Mouse (Mus musculus): ENCODE measurements around the gene Myh9.

Gene Myh9

DNA sequence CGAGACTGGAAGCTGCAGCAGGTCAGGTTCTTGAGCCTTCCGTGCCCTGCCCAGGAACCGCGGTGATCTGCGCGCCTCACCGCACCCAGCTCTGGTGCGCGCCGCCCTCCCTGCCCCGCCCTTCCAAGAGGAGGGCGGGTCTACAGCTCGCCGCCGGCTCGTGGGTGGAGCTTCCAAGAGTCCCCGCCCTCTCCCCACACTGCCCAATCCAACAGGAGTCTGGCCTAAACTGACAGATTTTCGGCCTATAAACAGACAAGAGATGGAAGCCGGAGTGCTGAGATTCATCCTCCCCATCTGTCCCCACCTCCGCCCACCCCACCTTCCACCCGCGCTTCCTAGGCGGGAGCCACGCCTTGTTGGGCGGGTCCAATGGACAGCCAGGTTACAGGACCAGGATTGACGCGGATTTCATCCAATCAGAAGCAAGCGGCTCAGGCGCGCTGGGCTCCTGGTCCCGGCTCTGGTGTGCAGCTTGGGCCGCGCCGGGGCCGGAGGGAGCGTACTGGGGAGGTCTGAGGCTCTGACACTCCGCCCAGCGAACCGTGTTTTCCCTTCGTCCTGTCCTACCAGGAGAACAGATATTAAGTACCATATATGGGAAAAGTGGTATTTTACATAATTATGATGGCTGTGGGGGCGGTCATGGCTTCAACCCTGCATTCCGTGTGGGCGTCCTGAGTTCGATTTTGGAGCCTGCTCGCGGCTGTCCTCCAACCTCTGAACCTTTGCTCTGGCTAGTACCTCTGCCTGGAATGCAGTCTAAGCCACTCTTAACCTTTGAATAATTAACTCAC lies at the start of gene Myh9:
Gene Myh9, minus strand, starts transcription at position 129 of the 797 bp plus-strand sequence.
- in situ Hi-C loops (cut with MboI, MseI) = no loop called here

DNA sequence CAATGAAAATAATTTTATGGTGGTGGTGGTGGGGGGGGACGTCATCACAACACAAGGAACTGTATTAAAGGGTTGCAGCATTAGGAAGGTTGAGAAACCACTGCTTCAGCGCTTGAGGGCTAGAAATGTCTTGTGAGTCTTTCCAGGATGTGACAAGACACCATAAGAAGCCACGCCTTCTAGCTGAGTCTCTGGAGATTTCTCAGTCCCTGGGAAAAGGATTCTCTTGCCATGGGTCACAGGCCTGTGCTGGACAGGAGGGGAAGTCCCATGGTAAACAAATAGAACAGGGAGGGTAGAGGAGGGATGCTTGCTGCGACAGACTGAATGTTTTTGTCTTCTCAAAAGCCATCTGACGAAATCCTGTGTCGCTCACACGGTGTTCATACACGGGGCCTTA lies 49.8 kb upstream of the Myh9 start:
- in situ Hi-C loops (cut with MboI, MseI) = no loop called here

DNA sequence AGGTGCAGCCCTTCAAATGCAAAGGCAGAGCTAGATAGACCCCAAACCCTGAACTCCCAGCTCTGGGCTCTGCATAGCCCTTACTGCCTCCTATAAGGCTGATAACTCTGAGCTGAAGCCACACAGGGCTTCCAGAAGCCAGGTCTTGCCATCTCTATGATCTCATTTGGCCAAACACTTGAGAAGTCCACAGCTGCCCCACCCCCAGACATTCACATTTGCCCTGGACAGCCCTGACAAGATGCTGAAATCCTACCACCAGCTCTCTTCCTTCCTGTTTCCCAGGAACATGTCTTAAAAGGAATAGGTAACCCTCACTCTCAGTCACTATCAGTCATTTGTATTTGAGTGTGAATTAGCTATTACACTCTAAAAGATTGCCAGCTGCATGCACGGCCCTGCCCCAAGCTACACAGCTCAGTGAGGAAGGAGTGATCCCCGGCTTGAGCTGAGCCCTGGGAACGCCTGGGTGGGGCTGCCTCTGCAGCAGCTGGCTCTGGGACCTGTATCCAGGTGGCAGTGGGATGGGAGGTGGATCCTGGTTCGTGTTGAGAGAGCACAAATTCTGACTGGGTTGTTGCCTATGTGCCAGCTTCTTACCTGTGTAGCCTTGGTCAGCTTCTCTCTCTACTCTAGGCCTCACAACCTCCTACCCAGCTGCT lies 47.9 kb upstream of the Myh9 start:
- in situ Hi-C loops (cut with MboI, MseI) = no loop called here

DNA sequence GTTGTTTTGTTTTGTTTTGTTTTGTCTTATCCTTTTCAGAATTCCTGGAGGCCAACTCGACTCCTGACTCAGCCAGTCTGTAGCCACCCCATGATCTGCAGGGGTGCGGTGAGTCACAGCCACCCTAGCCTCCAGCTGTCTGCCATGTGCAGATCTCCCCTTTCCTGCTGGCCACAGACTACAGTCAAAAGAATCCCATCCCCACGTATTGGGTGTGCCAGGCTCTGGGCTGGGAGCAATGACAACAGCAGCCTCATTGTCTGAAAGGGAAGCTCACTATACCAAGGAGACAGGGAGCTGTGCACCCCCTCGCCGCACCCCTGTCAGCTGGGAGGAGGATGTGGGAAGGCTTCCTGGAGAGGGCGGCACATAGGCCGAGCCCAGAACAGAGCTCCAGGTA lies 46.3 kb upstream of the Myh9 start:
- in situ Hi-C loops (cut with MboI, MseI) = no loop called here

DNA sequence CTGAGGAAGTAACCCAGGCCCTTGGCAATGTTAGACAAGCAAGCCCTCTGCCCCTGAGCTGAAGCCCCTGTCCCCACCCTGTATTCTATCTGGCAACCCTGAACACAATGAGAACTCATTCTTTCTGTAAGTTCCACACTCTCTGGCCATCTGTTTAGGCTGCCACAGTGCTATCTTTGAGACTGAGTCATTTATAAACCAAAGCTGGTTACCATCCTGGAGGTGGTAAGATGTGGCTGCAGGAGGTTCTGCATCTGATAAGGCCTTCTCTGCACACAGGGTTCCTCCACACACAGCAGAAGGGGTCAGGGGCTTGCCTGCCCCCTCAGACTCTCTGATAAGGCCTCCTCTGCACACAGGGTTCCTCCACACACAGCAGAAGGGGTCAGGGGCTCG lies 45.1 kb upstream of the Myh9 start:
- in situ Hi-C loops (cut with MboI, MseI) = no loop called here

DNA sequence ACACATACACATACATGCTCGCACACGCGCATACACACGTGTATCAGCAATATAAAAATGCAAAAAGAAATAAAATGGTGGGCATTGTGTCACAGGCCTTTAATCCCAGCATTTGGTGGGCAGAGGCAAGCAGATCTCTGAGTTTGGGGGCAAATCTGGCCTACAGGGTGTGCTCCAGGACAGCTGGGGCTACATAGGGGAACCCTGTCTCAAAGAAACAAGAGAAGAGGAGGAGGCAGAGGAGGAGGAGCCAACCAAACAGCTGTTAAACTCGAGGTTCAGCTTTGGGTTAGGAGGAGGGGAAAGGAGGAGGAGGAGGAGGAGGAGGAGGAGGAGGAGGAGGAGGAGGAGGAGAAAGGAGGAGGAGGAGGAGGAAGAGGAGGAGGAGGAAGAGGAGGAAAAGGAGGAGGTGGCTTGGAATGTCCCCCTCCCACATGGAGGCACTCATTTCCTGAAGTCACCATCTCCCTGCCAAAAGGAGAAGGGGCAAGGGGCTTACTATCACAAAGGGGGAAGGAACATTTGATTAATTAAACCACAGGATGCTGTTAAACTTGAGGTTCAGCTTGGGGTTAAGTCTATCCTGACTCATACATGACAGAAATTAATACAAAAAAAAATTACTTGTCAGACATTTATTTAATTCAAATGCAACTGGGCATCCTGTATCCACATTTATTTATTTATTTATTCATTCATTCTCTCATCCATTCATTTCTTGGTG lies 44.6 kb upstream of the Myh9 start:
- in situ Hi-C loops (cut with MboI, MseI) = no loop called here

DNA sequence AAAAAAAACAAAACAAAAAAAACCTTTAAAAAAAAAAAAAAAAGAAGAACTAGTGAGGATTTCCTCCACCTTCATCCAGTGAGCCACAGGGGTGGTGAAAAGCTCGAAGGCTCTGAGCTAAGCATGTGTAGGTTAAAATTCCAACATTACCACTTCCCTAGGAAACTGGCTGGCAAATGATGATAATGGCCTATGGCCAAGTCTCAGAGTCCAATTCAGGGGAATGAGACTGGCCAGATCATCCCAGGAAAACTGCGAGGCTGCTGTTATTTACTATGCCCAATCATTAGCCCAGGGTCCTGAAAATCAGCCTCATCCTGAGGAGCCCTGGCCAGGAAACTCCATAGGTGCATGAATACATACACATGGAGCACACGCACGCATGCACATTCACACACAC lies 44.0 kb upstream of the Myh9 start:
- in situ Hi-C loops (cut with MboI, MseI) = no loop called here

DNA sequence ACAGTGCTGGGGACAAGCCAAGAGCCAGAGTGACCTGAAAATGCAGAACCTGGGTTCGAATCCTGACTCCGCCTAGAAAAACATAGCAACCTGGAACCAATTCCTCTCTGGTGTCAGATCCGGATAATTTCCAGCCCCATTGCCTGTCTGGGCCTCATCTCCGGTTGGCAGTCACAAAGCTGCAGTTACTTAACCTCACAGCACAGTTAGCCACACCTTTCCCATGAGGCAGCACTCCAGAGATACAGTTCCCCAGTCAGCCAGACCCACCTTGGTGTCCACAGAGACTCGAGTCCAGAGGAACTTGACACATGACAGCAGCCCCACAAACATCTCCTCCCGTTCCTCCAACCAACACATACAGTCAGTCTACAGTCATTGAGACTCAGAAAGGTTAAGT lies 43.2 kb upstream of the Myh9 start:
- in situ Hi-C loops (cut with MboI, MseI) = no loop called here

DNA sequence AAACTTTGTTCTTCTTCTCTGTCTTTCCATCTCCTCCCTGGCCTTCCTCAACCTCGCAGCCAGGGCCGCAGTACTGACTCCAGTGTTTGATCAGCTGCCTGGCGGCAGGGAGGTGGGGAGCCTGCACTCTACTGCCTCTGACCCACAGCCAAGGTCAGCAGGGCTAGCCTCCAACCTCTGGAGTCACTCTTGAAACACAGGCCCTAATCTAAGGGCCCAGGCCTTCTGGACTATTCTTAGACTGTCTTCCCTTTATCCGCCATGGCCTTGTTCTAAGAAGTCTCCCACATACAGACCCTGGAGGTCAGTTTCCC lies 41.7 kb upstream of the Myh9 start:
- in situ Hi-C loops (cut with MboI, MseI) = no loop called here

DNA sequence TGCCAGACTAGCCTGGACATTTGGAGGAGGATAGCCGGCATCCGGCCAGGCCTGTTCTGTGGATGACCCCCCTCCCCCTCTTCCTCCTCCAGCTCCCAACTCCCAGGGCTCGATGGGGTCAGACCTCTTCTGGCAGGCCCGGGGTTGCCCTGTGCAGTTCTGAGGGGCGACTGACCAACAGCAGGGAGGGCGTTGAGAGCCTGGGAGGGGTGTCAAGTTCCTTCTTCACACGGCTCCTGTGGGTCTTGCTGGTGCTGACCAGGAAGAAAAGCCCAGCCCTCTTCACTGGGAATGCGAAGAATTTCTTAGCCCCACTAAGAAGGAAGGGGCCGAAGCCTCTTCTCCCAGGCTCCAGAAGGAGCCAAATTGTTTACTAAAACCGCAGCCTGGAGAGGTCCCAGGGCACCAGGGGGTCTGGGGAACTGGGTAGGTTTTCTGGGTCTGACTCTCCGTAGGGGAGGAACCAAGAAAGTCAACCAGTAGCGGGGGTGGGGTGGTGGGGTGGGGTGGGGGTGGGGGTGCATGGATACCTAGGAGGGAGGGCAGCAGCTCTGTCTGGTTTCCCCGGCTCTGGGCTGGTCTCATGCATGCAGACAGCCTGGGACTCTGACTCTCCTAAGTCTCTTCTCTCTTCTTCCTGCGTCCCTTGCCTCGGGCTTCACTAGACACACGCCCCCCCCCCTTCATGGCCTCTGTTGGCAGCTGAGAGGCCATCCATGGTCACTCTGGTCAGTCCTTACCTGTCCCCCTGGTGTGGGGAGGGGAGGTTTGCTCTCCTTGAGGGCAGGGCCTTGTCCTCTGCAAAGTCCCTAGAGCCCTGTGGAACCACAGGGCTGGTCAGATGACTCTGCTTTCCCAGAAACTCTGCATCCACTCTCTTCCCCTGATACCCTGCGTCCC lies 41.1 kb upstream of the Myh9 start:
- in situ Hi-C loops (cut with MboI, MseI) = no loop called here

DNA sequence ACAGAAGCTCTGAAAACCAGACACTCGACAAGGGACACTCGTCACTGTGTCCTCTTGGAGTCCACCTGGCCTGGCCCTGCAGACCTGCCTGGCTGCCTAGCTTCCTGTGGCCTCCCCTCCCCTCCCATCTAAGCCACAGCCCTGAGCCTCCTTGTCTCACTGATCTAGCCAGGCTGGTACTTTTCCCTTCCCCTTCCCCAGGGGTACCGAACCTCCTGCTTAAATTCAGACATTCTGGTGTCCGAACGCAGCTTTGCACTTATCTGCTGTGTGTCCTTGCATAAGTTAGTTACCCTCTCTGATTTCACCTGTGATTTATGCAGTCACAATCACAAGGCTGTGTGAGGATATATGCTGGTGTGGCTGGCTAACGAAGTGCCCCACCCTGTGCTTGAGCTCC lies 40.3 kb upstream of the Myh9 start:
- in situ Hi-C loops (cut with MboI, MseI) = no loop called here

DNA sequence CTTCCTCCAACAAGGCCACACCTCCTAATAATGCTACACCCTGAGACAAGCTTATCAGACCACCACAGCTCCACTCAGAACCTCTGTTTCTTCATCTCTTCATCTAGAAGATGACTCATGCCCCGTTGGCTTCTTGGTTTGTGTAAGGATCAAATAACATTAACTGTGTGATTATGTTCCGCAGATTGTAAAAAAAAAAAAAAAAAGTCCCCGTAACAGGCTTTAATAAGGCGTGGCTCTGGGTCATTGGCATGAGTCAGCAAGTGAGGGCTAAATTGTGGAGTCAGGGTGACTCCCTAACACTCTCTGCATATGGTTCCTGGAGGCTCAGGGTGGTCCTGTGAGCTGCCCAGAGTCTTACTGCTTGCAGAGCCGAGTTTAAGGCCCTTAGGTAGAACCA lies 39.7 kb upstream of the Myh9 start:
- in situ Hi-C loops (cut with MboI, MseI) = no loop called here

DNA sequence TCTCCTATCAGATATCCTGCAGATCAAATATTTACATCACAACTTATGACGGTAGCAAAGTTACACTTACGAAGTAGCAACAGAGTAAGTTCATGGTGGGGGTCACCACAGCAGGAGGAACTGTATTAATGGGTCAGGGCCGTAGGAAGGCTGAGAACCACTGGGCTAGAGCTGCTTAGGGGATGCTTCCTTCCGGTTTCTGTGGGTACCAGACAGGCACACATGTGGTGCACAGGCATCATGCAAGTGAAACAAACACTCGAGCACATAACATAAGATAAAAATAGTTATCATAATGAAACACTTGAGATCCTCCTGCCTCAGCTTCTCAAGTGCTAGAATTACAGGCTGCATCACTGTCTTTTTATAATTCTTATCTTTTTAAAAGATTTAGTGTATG lies 38.8 kb upstream of the Myh9 start:
- in situ Hi-C loops (cut with MboI, MseI) = no loop called here

DNA sequence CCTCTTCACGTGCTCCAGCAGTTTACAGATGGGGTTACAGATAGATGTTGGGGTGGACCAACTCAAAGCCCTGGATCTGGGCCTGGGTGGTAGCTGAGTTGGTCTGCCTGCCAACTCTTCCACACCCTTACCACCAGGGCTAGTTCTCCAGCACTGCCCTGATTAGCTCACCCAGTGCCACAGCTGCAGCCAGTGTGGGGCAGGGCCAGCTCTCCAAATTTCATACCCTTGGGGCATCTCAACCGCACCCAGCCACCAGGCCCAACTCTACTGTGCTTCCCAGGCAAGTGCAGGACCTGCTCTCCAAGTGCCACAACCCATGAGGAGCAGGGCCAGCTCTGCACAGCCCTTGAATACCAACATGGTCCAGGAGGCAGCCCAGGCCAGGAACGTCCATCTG lies 37.8 kb upstream of the Myh9 start:
- in situ Hi-C loops (cut with MboI, MseI) = no loop called here

DNA sequence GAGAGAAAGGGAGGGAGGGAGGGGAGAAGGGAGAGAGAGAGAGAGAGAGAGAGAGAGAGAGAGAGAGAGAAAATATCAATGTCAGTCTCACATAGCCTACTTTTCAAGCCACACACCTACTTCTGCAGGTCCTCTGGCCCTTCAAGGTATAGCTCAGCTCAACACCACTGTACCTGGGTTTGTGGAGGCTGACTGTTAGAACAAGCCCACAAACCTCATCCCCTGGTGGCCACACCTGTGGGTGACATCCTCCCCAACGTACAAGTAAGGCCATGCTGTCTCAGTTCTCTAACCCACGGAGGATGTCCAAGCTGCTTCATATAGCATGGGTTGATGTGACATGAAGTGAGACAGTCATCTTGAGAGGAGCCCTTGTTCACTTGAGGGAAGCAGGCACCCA lies 35.2 kb upstream of the Myh9 start:
- in situ Hi-C loops (cut with MboI, MseI) = no loop called here

DNA sequence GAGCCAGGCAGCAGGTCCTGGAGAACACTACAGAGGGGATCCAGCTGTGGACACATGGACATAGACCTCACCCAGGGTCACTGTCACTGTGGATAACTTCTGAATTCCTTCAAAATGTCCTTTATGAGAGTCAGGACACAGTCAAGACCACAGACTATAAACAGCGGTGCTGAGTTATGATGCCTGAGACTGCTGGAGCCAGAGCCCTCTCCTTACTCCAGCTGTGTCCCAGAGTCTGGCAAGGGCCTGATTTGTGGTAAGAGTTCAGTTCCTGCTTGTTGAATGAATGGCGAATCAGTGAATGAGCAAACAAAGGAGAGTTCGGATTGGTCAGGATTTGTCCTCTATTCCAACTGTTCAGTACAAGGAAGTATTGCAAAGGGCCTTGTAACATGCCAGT lies 34.7 kb upstream of the Myh9 start:
- in situ Hi-C loops (cut with MboI, MseI) = no loop called here

DNA sequence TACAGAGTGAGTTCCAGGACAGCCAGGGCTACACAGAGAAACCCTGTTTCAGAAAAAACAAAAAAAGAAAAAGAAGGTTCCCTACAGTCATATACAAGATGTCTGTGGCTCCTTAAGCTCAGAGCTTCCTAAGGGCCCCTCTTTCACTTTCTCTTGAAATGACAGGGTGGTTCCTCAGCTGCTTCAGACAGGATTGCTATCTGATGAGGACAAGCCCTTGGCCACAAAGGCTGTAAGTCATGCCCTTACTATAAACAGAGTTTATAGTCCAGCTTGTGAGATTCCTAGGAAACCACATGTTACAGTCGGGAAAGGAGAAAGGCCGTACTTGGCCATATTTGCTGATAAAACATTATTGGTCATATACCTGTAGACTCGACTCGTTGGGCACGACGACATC lies 34.0 kb upstream of the Myh9 start:
- in situ Hi-C loops (cut with MboI, MseI) = no loop called here

DNA sequence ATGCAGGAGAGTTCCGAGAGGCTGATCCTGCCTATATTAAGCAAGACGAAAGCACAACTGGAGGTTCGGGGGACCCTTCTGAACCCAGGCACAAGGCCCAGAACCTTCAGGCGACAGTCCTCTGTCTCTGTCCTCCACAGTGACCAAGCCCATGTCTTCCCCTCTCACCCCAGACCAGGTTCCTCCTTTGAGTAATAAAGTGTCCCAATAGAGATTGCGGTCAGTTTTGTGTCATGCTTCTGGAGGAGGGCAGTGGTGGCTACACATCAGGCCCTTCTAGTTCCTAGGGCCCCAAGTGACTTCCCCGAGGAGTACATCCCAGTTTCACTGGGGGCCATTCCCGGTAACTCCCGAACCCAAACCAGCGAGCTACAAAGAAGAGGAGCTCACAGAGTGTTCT lies 32.8 kb upstream of the Myh9 start:
- in situ Hi-C loops (cut with MboI, MseI) = loop anchor here (5.0 kb wide), 1 partner anchor 47 kb away; no protein-coding TSS in a partner anchor

DNA sequence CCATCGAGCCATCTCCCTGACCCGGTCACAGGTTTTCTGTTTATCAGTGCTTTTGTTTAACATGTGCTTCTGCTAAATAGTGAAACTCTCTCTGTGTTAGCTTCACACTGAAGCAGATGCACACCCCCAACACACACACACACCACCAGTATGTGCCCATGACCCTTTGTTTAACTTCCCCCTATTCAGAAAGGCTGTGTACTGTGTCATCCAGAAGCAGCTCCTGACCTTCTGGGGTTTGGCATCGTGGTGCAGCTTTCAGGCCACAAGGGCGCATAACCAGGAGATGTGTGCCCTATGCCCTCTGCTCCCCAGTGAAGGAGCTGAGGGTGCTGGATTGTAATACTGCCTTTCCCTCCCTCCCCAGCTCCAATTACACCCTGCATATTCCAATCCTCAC lies 32.3 kb upstream of the Myh9 start:
- in situ Hi-C loops (cut with MboI, MseI) = loop anchor here (5.0 kb wide), 1 partner anchor 48 kb away; no protein-coding TSS in a partner anchor

DNA sequence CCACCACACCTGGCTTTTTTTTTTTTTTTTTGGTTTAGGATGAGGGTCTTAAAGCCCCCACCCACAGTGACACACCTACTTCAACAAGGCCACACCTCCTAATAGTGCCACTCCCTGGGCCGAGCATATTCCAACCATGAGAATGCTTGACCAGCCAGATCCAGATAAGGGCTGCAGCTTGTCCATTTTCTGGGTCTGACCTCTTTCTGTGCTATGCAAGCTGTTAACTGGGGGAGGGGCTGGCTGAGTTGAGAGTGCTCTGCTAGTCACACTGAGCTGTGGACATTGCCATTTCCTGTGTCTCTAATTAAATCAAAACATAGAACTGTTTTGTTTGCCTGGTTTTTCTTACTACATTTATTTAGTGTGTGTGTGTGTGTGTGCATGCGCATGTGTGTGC lies 31.6 kb upstream of the Myh9 start:
- in situ Hi-C loops (cut with MboI, MseI) = loop anchor here (5.0 kb wide), 1 partner anchor 49 kb away; no protein-coding TSS in a partner anchor

DNA sequence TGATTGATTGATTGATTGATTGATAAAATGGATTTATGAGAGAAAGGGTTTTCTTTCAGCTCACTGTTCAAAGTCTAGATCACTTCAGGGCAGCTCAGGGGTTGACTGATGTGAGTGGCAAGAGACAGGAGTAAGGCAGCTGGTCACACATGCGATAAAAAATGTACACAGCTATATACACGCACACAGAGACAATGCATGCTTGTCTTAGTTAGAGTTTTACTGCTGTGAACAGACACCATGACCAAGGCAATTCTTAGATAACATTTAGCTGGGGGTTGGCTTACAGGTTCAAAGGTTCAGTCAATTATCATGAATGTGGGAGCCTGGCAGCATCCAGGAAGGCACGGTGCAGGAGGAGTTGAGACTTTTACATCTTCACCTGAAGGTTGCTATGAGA lies 31.0 kb upstream of the Myh9 start:
- in situ Hi-C loops (cut with MboI, MseI) = loop anchor here (5.0 kb wide), 1 partner anchor 49 kb away; no protein-coding TSS in a partner anchor

DNA sequence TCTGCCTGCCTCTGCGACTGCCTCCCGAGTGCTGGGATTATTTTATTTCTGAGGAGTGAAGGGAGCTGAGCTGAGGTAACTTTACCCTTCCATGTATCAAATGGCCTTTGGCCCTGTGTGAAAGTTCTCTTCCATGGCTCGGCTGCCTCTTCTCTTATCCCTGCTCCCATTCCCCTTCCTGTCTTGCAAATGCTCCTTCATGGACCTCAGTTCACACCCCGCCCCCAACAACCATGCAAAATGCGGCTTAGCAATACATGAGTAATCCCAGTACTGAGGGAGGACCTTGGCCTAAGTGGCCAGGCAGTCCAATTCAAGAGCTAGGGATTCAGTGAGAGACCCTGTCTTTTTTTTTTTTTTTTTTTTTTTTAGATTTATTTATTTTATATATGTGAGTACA lies 26.4 kb upstream of the Myh9 start:
- in situ Hi-C loops (cut with MboI, MseI) = no loop called here

Measured in regulatory T cell (primary cell).